8 mouse cellular contexts compared by ENCODE assay signal in genomic region chr3:122620285-122620931, GRCm38 (mm10). TPM values are rescaled to one million over a fixed set of nuclear protein-coding genes. Genes with fewer than 3 reads are reported as not detected.
DNase-seq lines count a peak whose midpoint lies in the region; ATAC-seq and TF ChIP-seq lines count a peak whose summit lies in the region.

No protein-coding gene starts in this region.

- H3K4me1 ChIP-seq in embryonic facial prominence, embryonic 10.5 days = peaks cover 35% of the 10 kb centered on the region
- H3K4me1 ChIP-seq in heart, embryonic 13.5 days = peaks cover 33% of the 10 kb centered on the region
- peaks cover 3% of the 10 kb centered on the region; the same call in 1 of the 2 replicates for H3K4me1 ChIP-seq in kidney, postnatal 0 days (replicated peaks; ENCODE audit: insufficient read depth, low read length)
- H3K4me1 ChIP-seq in liver, embryonic 11.5 days (replicated peaks; ENCODE audit: control insufficient read depth, insufficient read depth, low read length) = peaks cover 11% of the 10 kb centered on the region; the same call in 1 of the 2 replicates

- H3K27ac ChIP-seq in embryonic facial prominence, embryonic 10.5 days (replicated peaks) = peak overlapping the region; percentile 100
- peak overlapping the region; percentile 96 for H3K27ac ChIP-seq in heart, embryonic 13.5 days (replicated peaks)
- peak overlapping the region; percentile 99 for H3K27ac ChIP-seq in kidney, postnatal 0 days
- H3K27ac ChIP-seq in liver, embryonic 11.5 days (ENCODE audit: low read depth, low read length) = peak overlapping the region; percentile 94; the same call in 1 of the 2 replicates

- H3K9me3 ChIP-seq in embryonic facial prominence, embryonic 10.5 days = no peaks in the 10 kb centered on the region
- no peaks in the 10 kb centered on the region for H3K9me3 ChIP-seq in heart, embryonic 13.5 days
- no peaks in the 10 kb centered on the region for H3K9me3 ChIP-seq in kidney, postnatal 0 days (replicated peaks; ENCODE audit: low read length)
- H3K9me3 ChIP-seq in liver, embryonic 11.5 days (ENCODE audit: control insufficient read depth, low read length) = no peaks in the 10 kb centered on the region

- peak overlapping the region; percentile 80 for H3K4me2 ChIP-seq in heart, embryonic 13.5 days
- peak overlapping the region; percentile 85 for H3K4me2 ChIP-seq in kidney, postnatal 0 days (ENCODE audit: low read length)
- H3K4me2 ChIP-seq in liver, embryonic 11.5 days = peak overlapping the region; percentile 86

- DNase-seq in gastrocnemius, postnatal 14 days = peak; percentile 28
- DNase-seq in gastrocnemius, adult 8-10 months (ENCODE audit: low spot score in 2 of 2) = no peak
- DNase-seq in embryonic facial prominence, embryonic 10.5 days (ENCODE audit: low spot score) = peak; percentile 60
- peak; percentile 72 for DNase-seq in kidney, postnatal 0 days (ENCODE audit: low spot score)
- DNase-seq in liver, embryonic 11.5 days (ENCODE audit: low spot score) = peak; percentile 53
- DNase-seq in thymus, postnatal 0 days (ENCODE audit: low spot score) = peak; percentile 23

- intact Hi-C loops in gastrocnemius, postnatal 14 days (cut with DNase I; ENCODE audit: low total_unique reads) = no loop called here

- H3K4me3 ChIP-seq in embryonic facial prominence, embryonic 10.5 days = peak overlapping the region; percentile 96
- peak overlapping the region; percentile 97 for H3K4me3 ChIP-seq in heart, embryonic 13.5 days
- peak overlapping the region; percentile 87 for H3K4me3 ChIP-seq in kidney, postnatal 0 days (replicated peaks; ENCODE audit: low read depth, low read length)
- H3K4me3 ChIP-seq in liver, embryonic 11.5 days (ENCODE audit: low read depth, low read length) = peak overlapping the region; percentile 81

- peak overlapping the region; percentile 97 for H3K9ac ChIP-seq in heart, embryonic 13.5 days
- H3K9ac ChIP-seq in kidney, postnatal 0 days (ENCODE audit: low read depth, low read length) = peak overlapping the region; percentile 99
- H3K9ac ChIP-seq in liver, embryonic 11.5 days (ENCODE audit: low read depth, low read length) = peak overlapping the region; percentile 83

- no peaks in the 10 kb centered on the region for H3K27me3 ChIP-seq in embryonic facial prominence, embryonic 10.5 days (replicated peaks; ENCODE audit: low read depth, poor library complexity, severe bottlenecking)
- no peaks in the 10 kb centered on the region for H3K27me3 ChIP-seq in heart, embryonic 13.5 days (replicated peaks)
- no peaks in the 10 kb centered on the region for H3K27me3 ChIP-seq in kidney, postnatal 0 days (ENCODE audit: insufficient read depth, low read length)
- peaks cover 5% of the 10 kb centered on the region for H3K27me3 ChIP-seq in liver, embryonic 11.5 days (replicated peaks; ENCODE audit: control insufficient read depth, insufficient read depth, low read length)

- H3K36me3 ChIP-seq in embryonic facial prominence, embryonic 10.5 days (replicated peaks) = no peaks in the 10 kb centered on the region
- H3K36me3 ChIP-seq in heart, embryonic 13.5 days = no peaks in the 10 kb centered on the region
- H3K36me3 ChIP-seq in kidney, postnatal 0 days (ENCODE audit: insufficient read depth, low read length) = no peaks in the 10 kb centered on the region
- H3K36me3 ChIP-seq in liver, embryonic 11.5 days (ENCODE audit: control insufficient read depth, insufficient read depth, low read length) = no peaks in the 10 kb centered on the region

- TF ChIP-seq CTCF in kidney, postnatal 0 days (IDR thresholded peaks at IDR 0.05; ENCODE audit: low read depth) = 0 out of 2 replicates have a peak, but pooled peaks have one; percentile 23

- WGBS in embryonic facial prominence, embryonic 10.5 days = 1% methylated on average over 21 of the region's 21 CpGs
- 1% methylated on average over 21 of the region's 21 CpGs for WGBS in heart, embryonic 13.5 days
- WGBS in kidney, postnatal 0 days = under 1% methylated on average over 21 of the region's 21 CpGs
- WGBS in liver, embryonic 11.5 days = under 1% methylated on average over 21 of the region's 21 CpGs

- ATAC-seq in heart, embryonic 13.5 days (ENCODE audit: extremely low read depth, insufficient number of reproducible peaks, low FRiP score, low TSS enrichment) = no peak
- peak; percentile 23 for ATAC-seq in kidney, postnatal 0 days (replicated peaks; ENCODE audit: low FRiP score, low read depth)
- ATAC-seq in liver, embryonic 11.5 days (replicated peaks; ENCODE audit: low FRiP score) = peak; percentile 36
- ATAC-seq in monocyte, adult 5-6 weeks (replicated peaks; ENCODE audit: insufficient number of reproducible peaks, low FRiP score, low TSS enrichment, poor library complexity, severe bottlenecking) = peak; percentile 27

RNA-seq across cellular contexts. Expression of gene Fnbp1l, which starts 0.9 kb away (rescaled TPM):
- 10 to 100 TPM; 11.3 to 11.8 TPM for total RNA-seq in gastrocnemius, postnatal 14 days (2021)
- 1 to 10 TPM; 2.0 to 3.7 (median 2.5) TPM for total RNA-seq in gastrocnemius, adult 8-10 months (2022)
- 57.7 and 66.4 TPM in 2 replicates for polyA plus RNA-seq in embryonic facial prominence, embryonic 10.5 days (2016; fragmentation: Nextera tagmentation; extraction: Ambion mirVana)
- 23.0 and 24.8 TPM in 2 replicates for polyA plus RNA-seq in heart, embryonic 13.5 days (2015; fragmentation: Nextera tagmentation; extraction: Ambion mirVana)
- polyA plus RNA-seq in kidney, postnatal 0 days (2015; fragmentation: Nextera tagmentation; extraction: Ambion mirVana) = 35.5 and 39.9 TPM in 2 replicates
- polyA plus RNA-seq in liver, embryonic 11.5 days (2014; fragmentation: Nextera tagmentation; extraction: Ambion mirVana) = 16.6 and 17.5 TPM in 2 replicates
- 1.2 to 3.0 TPM (median 2.1 TPM) in 3 replicates for total RNA-seq in monocyte, adult 5-6 weeks (2017)
- polyA plus RNA-seq in thymus, postnatal 0 days (2015; fragmentation: Nextera tagmentation; extraction: Ambion mirVana) = 6.5 and 7.1 TPM in 2 replicates

Comparison
In these comparisons a context has a peak if more than half of its experiments do, and no peak if none do; other contexts are left out.
1. DNase-seq: peak in gastrocnemius, postnatal 14 days (single experiment), embryonic facial prominence, embryonic 10.5 days (single experiment), kidney, postnatal 0 days (single experiment), liver, embryonic 11.5 days (single experiment) and thymus, postnatal 0 days (single experiment); none in gastrocnemius, adult 8-10 months (0 of 2).
2. Peak in every context shown above with its lines, with median percentiles within 50 percentile points of each other: H3K27ac ChIP-seq, H3K4me3 ChIP-seq, H3K4me2 ChIP-seq and H3K9ac ChIP-seq.